Mouse (Mus musculus) spleen, postnatal 0 days (tissue): ENCODE results near the gene Ccdc9. TPM values are rescaled to one million over a fixed set of nuclear protein-coding genes. Genes with fewer than 3 reads are reported as not detected.

Experiments
- polyA plus RNA-seq: library from polyadenylated mRNA; unstranded; fragments of >200 nt; fragmentation: Nextera tagmentation; extraction: Ambion mirVana; gene quantifications from 2 replicates; pipeline ENCODE4 v1.2.1, GENCODE M21; 2015

The Ccdc9 gene
- 13.9 and 17.8 TPM in 2 replicates for polyA plus RNA-seq

DNA sequence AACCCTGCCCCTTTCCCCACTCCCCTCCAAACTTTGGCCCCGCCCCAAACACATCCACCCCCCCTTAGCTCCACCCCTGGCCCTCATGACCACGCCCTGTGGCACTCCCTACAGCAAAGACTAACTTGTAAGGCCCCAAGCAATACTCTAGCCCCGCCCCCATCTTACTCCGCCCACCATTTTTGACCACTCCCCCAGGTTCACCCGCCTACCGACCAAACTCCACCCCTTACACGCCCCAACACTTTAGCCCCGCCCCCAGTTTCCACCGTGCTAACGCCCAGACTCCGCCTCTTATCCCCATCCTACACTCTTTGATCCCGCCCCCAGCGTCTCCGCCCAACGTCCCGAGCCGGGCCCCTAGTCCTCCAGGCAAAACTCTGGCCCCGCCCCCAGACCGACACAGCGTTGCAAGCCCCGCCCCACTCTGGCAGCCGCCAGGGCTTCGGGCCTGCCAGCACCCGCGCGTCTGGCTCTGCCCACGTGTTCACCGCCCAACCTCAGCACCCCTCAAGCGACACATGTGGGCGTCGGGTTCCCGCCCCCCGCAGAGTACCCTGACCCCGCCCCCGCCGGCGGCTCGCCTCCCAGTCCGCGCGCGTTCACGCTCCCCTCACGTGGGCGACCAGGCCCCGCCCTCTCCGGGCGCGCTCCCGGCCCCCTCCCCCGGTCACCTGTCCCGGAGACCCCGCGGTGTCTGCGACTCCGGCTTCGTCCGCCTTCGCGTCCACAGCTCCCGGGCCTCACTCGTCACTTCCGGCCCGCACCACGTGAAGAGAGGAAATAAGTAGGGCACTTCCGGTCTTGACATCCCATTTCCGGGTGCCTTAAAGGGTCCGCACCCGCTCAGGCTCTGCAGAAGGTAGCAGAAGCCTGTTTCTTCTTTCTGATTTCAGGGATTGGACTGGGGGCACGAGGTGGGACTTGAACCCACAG lies at the start of gene Ccdc9:
Gene Ccdc9, minus strand, starts transcription at position 770 of the 936 bp plus-strand sequence.

GRCm38 (mm10) chr7:16308093-16308492 lies 21.5 kb upstream of the Ccdc9 start, which contains the start of gene Bbc3:
Gene Bbc3 (plus strand): TSS chr7:16308393.

DNA sequence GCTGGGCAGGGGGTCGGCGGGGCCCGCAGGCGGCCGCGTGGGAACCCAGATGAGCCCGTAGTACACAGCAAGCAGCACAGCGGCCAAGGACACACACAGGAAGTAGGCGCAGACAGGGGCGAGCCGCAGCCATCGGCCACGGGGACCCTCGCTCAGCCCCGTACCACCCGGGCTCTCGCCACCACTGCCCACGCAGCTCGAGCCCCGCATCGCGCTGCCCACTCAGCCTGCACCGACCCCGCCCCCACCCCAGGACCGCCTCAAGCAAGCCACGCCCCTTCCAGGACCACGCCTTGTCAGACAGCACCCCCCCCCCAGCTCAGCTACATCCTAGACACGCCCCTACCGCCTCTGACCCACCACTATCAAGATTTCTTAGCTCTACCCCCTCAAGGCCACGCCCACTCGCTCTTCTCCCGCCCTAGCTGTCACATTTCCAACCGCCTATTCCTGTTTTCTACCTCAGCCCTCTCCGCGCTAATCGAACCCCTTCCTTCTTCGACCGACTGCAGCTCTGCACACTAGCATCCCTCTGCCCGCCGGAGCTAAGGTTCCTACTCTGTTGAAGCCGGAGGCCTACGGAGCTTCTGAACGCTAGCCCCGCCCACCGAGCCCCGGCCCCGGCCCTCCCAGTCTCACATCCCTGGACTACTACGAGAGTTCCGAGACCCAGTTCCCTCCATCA lies 13.4 kb downstream of the Ccdc9 start, which contains the start of gene Inafm1:
Gene Inafm1, minus strand, starts transcription at position 537 of the 685 bp plus-strand sequence.

GRCm38 (mm10) chr7:16259110-16259590 lies 27.4 kb downstream of the Ccdc9 start, which contains the start of gene C5ar1:
Gene C5ar1 (minus strand): TSS chr7:16259540.

DNA sequence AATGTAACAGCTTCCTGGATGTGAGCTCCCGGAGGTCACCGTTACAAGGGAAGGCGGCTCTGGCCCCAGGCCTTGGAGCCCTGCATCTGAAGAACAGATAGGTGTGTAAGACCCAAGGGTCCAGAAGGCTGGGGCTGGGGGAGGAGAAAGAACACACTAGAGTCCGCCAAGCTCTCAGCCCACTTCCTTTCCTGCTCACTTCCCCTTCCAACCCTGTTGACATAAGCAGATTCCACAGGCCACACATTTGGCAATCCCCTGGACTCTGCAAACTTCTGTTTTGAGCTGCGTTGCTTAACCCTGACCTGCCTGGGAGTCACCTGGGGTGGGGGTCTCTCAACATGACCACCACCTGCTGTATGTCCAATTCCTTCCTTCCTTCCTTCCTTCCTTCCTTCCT lies 42.5 kb downstream of the Ccdc9 start, which contains the start of gene C5ar2:
Gene C5ar2, minus strand, starts transcription at position 88 of the 400 bp plus-strand sequence.

Other genes starting within 250 kb of the Ccdc9 start
- 2.6 and 3.5 TPM in 2 replicates for gene Bicra, start 238.9 kb downstream of the Ccdc9 start, polyA plus RNA-seq
- gene Zfp541, start 225.0 kb downstream of the Ccdc9 start, polyA plus RNA-seq = not detected in 2 replicates
- gene Napa, start 188.3 kb downstream of the Ccdc9 start, polyA plus RNA-seq = 158 and 168 TPM in 2 replicates
- 10.9 and 12.9 TPM in 2 replicates for gene Kptn, start 166.9 kb downstream of the Ccdc9 start, polyA plus RNA-seq
- not detected in 2 replicates for gene Slc8a2, start 157.0 kb downstream of the Ccdc9 start, polyA plus RNA-seq
- gene Meis3, start 111.7 kb downstream of the Ccdc9 start, polyA plus RNA-seq = 3.5 and 6.5 TPM in 2 replicates
- 6.7 and 7.1 TPM in 2 replicates for gene Dhx34, start 64.8 kb downstream of the Ccdc9 start, polyA plus RNA-seq
- gene C5ar2, start 42.6 kb downstream of the Ccdc9 start, polyA plus RNA-seq = 2.7 and 3.5 TPM in 2 replicates
- gene C5ar1, start 27.3 kb downstream of the Ccdc9 start, polyA plus RNA-seq = 20.1 and 24.7 TPM in 2 replicates
- 11.7 and 14.5 TPM in 2 replicates for gene Inafm1, start 13.2 kb downstream of the Ccdc9 start, polyA plus RNA-seq
- gene Bbc3, start 21.6 kb upstream of the Ccdc9 start, polyA plus RNA-seq = 6.1 and 6.2 TPM in 2 replicates
- gene Sae1, start 101.0 kb upstream of the Ccdc9 start, polyA plus RNA-seq = 120 TPM in 2 replicates
- 12.4 and 12.7 TPM in 2 replicates for gene Zc3h4, start 114.1 kb upstream of the Ccdc9 start, polyA plus RNA-seq
- gene Tmem160, start 166.0 kb upstream of the Ccdc9 start, polyA plus RNA-seq = 73.6 and 80.2 TPM in 2 replicates
- 0.12 and 0.18 TPM in 2 replicates for gene Npas1, start 190.9 kb upstream of the Ccdc9 start, polyA plus RNA-seq